Mouse (Mus musculus) kidney, adult 9 months (tissue): ENCODE results near the gene Gm20388.

Experiments
- DNase-seq: peaks from one replicate; pipeline ENCODE4 v3.0.0; 2022

Gene Gm20388

GRCm38 (mm10) chr8:122124326-122124725 lies 2213.7 kb downstream of the Gm20388 start:
- DNase-seq: no peak

- DNase-seq: no peak
Observed at GRCm38 (mm10) chr8:122126659-122127058, 2216.0 kb downstream of the Gm20388 start.

GRCm38 (mm10) chr8:122134121-122134529 lies 2223.5 kb downstream of the Gm20388 start:
- no peak for DNase-seq

- no peak for DNase-seq
Observed at GRCm38 (mm10) chr8:122135494-122135893, 2224.9 kb downstream of the Gm20388 start.

- DNase-seq: peak; percentile 78
Observed at GRCm38 (mm10) chr8:122139784-122140183, 2229.1 kb downstream of the Gm20388 start.

- DNase-seq: no peak
Observed at GRCm38 (mm10) chr8:122140411-122140810, 2229.8 kb downstream of the Gm20388 start.

GRCm38 (mm10) chr8:122142428-122142827 lies 2231.8 kb downstream of the Gm20388 start:
- DNase-seq: no peak

- no peak for DNase-seq
Observed at GRCm38 (mm10) chr8:122143231-122143630, 2232.6 kb downstream of the Gm20388 start.

- no peak for DNase-seq
Observed at GRCm38 (mm10) chr8:122144729-122145311, 2234.2 kb downstream of the Gm20388 start.

GRCm38 (mm10) chr8:122149045-122149444 lies 2238.4 kb downstream of the Gm20388 start:
- DNase-seq: no peak

GRCm38 (mm10) chr8:122149606-122150005 lies 2239.0 kb downstream of the Gm20388 start:
- DNase-seq: no peak

- DNase-seq: no peak
Observed at GRCm38 (mm10) chr8:122151541-122151940, 2240.9 kb downstream of the Gm20388 start.

GRCm38 (mm10) chr8:122155082-122155643 lies 2244.5 kb downstream of the Gm20388 start:
- no peak for DNase-seq

- no peak for DNase-seq
Observed at GRCm38 (mm10) chr8:122155964-122156363, 2245.3 kb downstream of the Gm20388 start.

- no peak for DNase-seq
Observed at GRCm38 (mm10) chr8:122157689-122158088, 2247.0 kb downstream of the Gm20388 start.

GRCm38 (mm10) chr8:122160165-122160564 lies 2249.5 kb downstream of the Gm20388 start:
- DNase-seq: no peak

GRCm38 (mm10) chr8:122162992-122163391 lies 2252.4 kb downstream of the Gm20388 start:
- DNase-seq: peak; percentile 71

- no peak for DNase-seq
Observed at GRCm38 (mm10) chr8:122167204-122167860, 2256.7 kb downstream of the Gm20388 start.

GRCm38 (mm10) chr8:122169446-122169845 lies 2258.8 kb downstream of the Gm20388 start:
- no peak for DNase-seq

- no peak for DNase-seq
Observed at GRCm38 (mm10) chr8:122171823-122172222, 2261.2 kb downstream of the Gm20388 start.

GRCm38 (mm10) chr8:122174133-122174930 lies 2263.7 kb downstream of the Gm20388 start:
- DNase-seq: no peak

GRCm38 (mm10) chr8:122178392-122178890 lies 2267.8 kb downstream of the Gm20388 start:
- DNase-seq: no peak

GRCm38 (mm10) chr8:122179354-122179753 lies 2268.7 kb downstream of the Gm20388 start:
- no peak for DNase-seq
